Mouse (Mus musculus): ENCODE data around the gene Sugt1.

Gene Sugt1

DNA sequence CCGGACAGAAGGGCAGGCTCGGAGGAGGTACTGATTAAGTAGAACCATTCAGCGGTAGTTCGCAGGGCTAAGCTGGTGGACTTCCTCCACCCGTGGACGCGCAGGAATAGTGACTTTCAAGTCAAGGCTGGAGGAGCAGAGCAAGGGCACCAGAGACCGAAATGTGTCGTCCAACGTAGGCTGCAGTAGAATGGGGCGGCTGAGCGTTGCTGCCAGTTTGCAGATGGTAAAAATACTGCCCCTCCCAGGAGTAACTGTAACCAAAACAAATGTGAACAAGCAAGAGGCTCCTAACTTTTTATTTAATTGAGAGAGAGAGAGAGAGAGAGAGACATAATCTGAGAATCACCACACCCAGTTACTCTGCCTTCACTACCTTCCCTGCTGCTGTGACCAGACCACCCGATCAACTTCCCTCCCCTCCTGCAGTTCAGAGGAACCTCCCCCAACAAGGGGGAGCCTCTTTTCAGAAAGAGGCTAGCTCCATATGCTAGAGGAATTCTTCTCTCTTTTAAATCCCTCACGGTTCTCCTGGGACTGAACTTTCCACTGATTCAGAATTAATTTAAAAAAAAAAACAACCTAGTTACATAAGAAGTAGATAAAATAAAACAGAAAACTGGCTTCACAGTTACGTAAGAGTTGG is 89.7 kb downstream of the Sugt1 start:
- no peak for DNase-seq (ENCODE audit: low read depth, low spot score)

DNA sequence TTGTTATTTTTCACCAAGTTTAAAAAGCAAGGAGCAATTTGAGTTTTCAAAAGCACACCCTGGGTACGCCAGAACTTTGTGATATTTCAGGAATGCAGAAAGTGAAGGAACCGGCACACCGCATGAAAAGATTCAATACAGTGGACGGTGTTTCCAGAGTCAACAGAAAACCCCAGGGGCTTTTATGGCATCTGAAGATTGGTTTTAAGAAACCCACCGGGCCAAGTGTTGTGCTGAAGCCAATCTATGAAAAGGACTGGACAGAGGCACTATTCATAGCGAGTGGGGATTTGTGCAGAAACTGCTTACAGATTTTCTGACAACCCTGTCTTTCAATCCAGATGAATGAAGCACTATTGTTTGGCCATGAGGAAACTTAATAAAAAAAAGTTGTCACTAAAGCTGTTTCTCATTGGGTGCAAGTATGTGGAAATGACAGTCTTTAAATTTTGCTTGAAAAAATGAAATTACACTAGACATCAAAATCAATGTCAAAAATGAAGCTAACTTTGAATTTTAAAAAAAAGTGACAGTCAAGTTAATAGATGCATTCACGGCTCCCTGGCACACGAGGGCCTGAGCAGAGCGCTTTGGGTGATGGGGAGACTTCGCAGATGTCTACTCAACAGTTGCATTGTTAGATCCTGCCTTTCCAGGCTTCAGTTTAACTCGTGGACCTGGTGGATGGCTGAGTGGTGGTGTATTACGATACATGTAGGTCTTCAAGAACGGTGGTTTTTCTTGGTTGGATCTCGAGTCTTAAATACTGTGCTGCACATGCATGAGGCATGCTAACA is 90.6 kb downstream of the Sugt1 start:
- DNase-seq (ENCODE audit: low read depth, low spot score) = no peak

DNA sequence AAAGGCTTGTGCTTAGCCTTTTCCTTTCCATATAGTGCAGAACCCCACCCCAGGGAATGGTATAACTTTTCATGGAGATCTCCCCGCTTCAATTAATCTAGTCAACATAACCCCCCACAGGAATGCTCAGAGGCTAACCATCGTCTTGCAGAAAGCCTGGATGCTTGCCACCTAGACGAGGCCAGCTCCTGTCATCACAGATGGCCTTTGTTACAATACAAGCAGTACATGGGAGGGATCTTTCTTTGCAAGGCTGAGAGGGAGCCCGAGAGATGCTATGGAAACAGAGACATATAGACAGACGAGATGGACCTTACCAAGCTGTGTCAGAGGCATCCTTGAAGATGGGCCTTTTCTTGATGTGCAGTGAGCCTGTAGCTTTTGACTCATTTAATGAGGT is 93.2 kb downstream of the Sugt1 start:
- no peak for DNase-seq (ENCODE audit: low read depth, low spot score)
